Mouse (Mus musculus): ENCODE measurements at regions not wholly inside any gene's neighbourhood (a gene's known extent, or its start where the extent isn't known, plus 50 kb on each side); places are given as distances from the start of the nearest gene placed in this dataset.
"Not testable (repeated sequence)": the region's sequence is repeated elsewhere in the genome, so short reads cannot be mapped to it uniquely, and the experiment has no call there.

DNA sequence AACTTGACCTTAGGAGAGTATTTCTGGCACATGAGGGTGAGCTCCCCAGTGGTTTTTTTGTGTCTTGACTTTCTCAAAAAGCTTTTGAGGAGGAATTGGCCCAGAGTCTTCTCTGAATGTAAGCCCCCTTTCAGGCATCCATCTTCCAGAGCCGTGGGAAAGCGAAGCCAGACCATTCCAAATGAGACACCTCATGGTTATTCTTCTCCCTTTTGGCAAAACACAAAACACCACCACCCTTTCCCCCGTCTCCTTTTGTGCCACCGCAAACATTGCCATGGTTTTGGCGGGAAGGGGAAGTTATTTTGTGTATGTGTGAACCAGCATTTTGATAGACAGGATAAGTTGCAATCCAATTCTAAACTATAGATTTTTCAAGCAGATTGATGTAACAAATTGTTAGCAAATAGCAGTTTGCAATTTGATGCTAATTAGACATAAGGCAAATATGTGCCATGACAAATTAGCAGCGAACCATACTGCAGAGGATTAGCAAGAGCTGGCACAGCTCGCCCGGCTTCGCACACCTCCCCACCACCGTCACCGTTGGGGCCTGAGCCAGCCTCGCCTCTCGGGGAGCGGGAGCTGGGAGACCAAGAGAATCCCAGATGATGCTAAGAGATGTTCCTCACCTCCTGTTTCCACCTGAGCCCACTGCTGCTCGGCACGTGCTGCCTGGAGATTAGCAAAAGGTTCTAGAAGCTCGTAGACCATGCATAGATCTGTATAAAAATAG, 404.9 kb upstream of the Zfp507 start:
- ATAC-seq = no peak
- H3K9me3 ChIP-seq (replicated peaks) = no peaks in the 10 kb centered on the region
- H3K4me2 ChIP-seq = no peak overlapping the region
- H3K4me1 ChIP-seq = no peaks in the 10 kb centered on the region
- no peaks in the 10 kb centered on the region for H3K27me3 ChIP-seq (replicated peaks)
- H3K36me3 ChIP-seq = no peaks in the 10 kb centered on the region
- 78% methylated on average over 17 of the region's 17 CpGs for WGBS (ENCODE audit: insufficient replicate concordance)
- H3K9ac ChIP-seq = no peak overlapping the region
- H3K27ac ChIP-seq = no peak overlapping the region
- H3K4me3 ChIP-seq = no peak overlapping the region

DNA sequence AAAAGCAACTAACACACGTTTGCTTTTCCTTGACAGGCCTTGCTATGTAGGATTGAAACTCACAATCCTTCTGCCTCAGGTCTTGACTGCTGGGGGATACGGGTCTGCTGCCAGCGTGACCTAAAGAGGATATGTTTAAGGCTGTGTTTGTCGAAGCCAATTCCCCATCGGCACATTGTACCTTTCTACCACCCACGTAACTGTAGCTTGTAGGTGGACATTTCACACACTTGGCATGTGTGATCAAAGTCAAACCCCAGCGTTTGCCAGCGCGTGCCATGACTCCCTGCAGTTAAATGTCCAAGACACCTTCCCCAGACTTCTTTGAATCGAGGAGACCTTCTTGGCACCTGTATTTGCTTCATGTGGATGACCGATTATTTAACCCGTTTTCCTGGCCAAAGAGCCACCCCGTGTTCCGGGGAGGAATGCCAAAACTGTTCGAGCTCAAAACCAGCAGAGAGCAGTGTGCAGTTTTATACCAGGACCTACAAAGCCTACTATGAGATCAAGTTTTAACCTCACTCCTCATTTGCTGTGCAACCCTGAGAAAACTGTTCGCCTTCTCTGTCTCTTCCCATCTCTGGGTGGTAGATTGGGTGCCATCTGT, 395.4 kb upstream of the Zfp507 start:
- Histone ChIP-seq H3K27me3 (replicated peaks) (no peaks in the 10 kb centered on the region), H3K4me2 (no peak overlapping the region), H3K27ac (no peak overlapping the region), H3K9me3 (replicated peaks) (no peaks in the 10 kb centered on the region), H3K4me1 (no peaks in the 10 kb centered on the region), H3K4me3 (no peak overlapping the region), H3K9ac (no peak overlapping the region), H3K36me3 (no peaks in the 10 kb centered on the region)
- ATAC-seq = no peak
- 76% methylated on average over 16 of the region's 16 CpGs for WGBS (ENCODE audit: insufficient replicate concordance)

DNA sequence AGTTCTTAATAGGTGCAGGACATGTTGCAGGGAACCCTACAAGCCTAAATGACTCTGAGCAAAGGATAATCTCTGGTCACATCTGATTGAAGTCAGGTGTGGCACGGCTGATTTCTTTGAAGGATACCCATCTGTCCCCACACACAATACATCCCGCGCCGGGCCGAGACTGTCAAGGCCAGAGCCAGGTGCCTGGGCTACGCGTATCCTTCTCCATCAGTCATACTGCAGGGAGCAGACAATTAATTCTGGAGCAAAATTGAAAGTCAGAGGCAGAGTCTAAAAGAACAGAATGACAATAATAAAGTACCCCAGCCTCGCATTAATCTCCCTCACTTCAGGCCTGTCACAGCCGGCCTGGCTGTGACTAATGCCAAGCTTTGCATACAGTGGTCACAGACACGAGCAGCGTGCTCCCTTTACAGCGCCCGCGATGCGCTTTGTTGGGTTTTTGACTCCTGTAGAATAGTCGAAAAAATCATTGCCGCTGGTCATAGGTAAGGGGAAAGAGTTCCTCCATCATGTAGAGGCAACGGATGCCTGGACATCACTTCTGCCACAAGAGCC, 393.4 kb upstream of the Zfp507 start:
- Histone ChIP-seq H3K36me3 (no peaks in the 10 kb centered on the region), H3K27me3 (replicated peaks) (no peaks in the 10 kb centered on the region), H3K9ac (no peak overlapping the region), H3K4me3 (no peak overlapping the region), H3K4me1 (no peaks in the 10 kb centered on the region), H3K27ac (no peak overlapping the region), H3K4me2 (no peak overlapping the region), H3K9me3 (replicated peaks) (no peaks in the 10 kb centered on the region)
- WGBS (ENCODE audit: insufficient replicate concordance) = 78% methylated on average over 18 of the region's 18 CpGs
- no peak for ATAC-seq

DNA sequence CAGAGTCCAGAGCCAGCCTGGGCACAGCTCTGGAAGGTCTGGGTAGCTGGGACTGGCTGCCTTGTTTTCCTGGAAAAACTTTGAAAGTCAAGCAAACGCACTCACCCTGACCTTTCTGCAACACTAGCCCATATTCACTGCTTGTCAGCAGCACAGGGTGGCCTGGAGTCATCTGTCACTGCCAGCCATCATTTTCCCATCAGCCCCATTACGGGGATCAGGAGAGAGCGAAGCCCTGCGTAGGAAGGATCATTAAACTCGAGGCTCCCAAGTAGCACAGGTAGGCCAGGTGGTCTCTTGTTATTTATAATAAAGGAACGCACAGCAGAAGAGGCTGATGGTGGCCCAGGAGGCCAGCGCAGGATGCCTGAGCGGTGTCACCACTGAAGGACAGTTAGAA, 389.8 kb upstream of the Zfp507 start:
- Histone ChIP-seq H3K9me3 (replicated peaks) (no peaks in the 10 kb centered on the region), H3K4me2 (no peak overlapping the region), H3K9ac (no peak overlapping the region), H3K4me1 (no peaks in the 10 kb centered on the region), H3K27me3 (replicated peaks) (no peaks in the 10 kb centered on the region), H3K27ac (no peak overlapping the region), H3K4me3 (no peak overlapping the region), H3K36me3 (no peaks in the 10 kb centered on the region)
- WGBS (ENCODE audit: insufficient replicate concordance) = 74% methylated on average over 8 of the region's 8 CpGs
- no peak for ATAC-seq

DNA sequence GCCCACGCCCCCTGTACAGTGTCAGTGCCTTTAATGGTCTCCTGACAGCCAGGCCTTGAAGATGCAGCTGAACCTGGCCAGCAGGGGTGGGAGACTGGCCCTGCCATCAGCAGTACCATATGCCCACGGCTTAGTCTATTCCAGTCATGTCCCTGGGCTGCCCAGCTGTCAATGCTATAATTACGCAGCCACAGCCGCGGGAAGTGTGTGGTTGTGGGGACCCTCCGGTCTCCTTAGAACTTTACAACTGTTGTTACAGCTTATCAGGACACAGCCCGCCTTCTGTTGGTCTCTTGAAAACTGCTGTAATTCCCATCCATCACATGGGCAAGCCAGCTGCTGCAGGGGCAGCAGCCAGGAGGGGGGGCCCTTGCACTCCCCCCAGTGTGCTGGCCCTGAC, 375.1 kb upstream of the Zfp507 start:
- ATAC-seq = no peak
- Histone ChIP-seq H3K9ac (no peak overlapping the region), H3K36me3 (no peaks in the 10 kb centered on the region), H3K4me1 (no peaks in the 10 kb centered on the region), H3K4me3 (no peak overlapping the region), H3K27ac (no peak overlapping the region), H3K27me3 (replicated peaks) (no peaks in the 10 kb centered on the region), H3K4me2 (no peak overlapping the region), H3K9me3 (replicated peaks) (no peaks in the 10 kb centered on the region)
- WGBS (ENCODE audit: insufficient replicate concordance) = 60% methylated on average over 7 of the region's 7 CpGs

DNA sequence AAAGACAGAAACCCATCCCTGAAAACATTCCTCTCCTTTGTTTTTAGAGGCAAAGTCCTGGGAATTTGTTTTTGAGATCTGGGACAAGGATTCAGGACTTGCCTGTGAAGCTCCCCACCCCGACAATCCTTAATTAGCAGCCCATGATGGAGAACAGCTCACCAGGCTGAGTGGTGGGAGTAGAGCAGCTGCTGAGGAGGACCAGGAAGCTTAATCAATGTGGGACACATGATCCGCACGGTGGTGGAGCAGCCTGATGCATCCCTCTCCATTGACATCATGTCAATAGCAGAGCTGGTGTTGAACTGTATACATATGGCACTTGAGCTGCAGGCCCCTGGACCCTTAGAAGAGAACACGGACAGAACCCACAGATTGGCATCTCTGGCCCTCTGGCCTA, 372.5 kb upstream of the Zfp507 start:
- no peak for ATAC-seq
- no peaks in the 10 kb centered on the region for H3K9me3 ChIP-seq (replicated peaks)
- H3K27me3 ChIP-seq (replicated peaks) = no peaks in the 10 kb centered on the region

DNA sequence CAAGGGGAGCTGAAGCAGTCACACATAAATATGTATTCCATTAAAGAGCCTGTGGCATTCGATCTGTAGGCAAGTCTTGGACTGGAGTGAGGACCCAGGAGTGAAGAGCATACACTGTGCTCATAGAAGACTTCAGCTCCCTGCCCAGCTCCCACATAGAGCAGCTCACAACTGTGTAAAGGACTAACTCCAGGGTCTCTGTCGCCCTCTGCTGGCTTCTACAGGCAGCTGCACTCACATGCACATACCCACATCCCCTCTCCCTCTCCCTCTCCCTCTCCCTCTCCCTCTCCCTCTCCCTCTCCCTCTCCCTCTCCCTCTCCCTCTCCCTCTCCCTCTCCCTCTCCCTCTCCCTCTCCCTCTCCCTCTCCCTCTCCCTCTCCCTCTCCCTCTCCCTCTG, 369.7 kb upstream of the Zfp507 start:
- not testable (repeated sequence) for H3K9ac ChIP-seq; ATAC-seq; H3K27ac ChIP-seq; H3K9me3 ChIP-seq (replicated peaks); H3K4me3 ChIP-seq; H3K27me3 ChIP-seq (replicated peaks); H3K4me1 ChIP-seq; H3K4me2 ChIP-seq; H3K36me3 ChIP-seq
- 19% methylated on average over 2 of the region's 2 CpGs for WGBS (ENCODE audit: insufficient replicate concordance)

More for the DNA sequence above, 372.5 kb upstream of the Zfp507 start:
- no peak overlapping the region for H3K9ac ChIP-seq
- no peak overlapping the region for H3K4me3 ChIP-seq
- H3K36me3 ChIP-seq = no peaks in the 10 kb centered on the region
- no peaks in the 10 kb centered on the region for H3K4me1 ChIP-seq
- no peak overlapping the region for H3K4me2 ChIP-seq
- H3K27ac ChIP-seq = no peak overlapping the region
- 63% methylated on average over 4 of the region's 4 CpGs for WGBS (ENCODE audit: insufficient replicate concordance)

DNA sequence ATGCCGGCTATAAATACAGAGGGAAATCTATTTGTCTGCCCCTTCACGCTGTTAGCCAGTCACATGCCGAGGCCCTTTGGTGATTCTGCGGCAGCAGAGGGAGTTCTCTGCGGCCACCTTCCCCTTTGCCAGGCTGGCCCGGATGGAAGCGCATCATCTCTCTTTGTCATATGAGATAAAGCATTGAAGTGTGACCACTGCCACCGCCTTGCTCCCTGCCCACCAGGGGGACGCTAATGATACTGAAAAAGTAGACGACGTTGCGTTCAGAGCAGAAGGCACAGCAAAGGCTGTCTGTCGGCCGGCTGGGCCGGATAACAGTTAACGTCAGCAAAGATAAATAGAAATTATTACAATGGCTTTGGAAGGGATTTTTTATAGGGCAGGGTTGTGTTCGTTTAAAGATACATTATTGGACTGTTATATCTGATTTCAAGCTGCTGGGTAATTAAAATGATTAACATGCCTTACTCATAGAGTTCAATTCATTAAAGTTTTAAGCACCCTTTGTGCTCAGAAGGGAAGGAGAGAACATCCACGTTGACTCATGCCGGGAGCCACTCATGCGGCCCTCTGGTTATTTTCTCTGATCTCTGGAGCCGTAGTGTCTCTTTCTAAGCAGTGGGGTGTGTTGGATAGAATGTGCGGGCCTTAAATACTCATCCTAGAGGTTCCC, 354.6 kb upstream of the Zfp507 start:
- H3K4me2 ChIP-seq = no peak overlapping the region
- WGBS (ENCODE audit: insufficient replicate concordance) = 66% methylated on average over 22 of the region's 22 CpGs

DNA sequence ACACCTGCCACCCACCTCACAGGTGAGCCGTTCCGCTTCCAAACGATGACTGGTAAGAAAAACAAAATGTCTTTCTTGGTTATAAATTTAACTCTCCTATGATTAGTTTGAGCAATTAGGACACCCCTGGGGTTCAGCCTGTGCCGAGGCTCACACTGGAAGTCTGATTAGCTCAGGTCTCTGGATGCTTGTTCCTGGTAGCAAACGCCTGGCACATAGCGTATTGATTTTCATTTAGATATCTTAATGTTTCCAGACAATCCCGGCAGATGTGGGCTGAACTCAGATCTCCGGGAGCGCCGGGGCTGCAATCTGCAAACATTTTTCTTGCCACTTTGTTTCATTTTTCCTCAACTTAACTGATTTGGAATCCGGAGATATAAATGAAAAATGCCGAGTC, 353.8 kb upstream of the Zfp507 start:
- Histone ChIP-seq H3K27me3 (replicated peaks) (no peaks in the 10 kb centered on the region), H3K4me3 (no peak overlapping the region), H3K9me3 (replicated peaks) (no peaks in the 10 kb centered on the region), H3K4me1 (0 out of 2 replicates have a peak, but pooled peaks cover 5% of the 10 kb centered on the region), H3K9ac (no peak overlapping the region), H3K36me3 (no peaks in the 10 kb centered on the region), H3K4me2 (no peak overlapping the region), H3K27ac (no peak overlapping the region)
- WGBS (ENCODE audit: insufficient replicate concordance) = 76% methylated on average over 12 of the region's 12 CpGs
- no peak for ATAC-seq

More for the DNA sequence above, 354.6 kb upstream of the Zfp507 start:
- no peak overlapping the region for H3K4me3 ChIP-seq
- H3K4me1 ChIP-seq = no peaks in the 10 kb centered on the region
- no peaks in the 10 kb centered on the region for H3K27me3 ChIP-seq (replicated peaks)
- H3K9me3 ChIP-seq (replicated peaks) = no peaks in the 10 kb centered on the region
- no peak overlapping the region for H3K27ac ChIP-seq
- H3K36me3 ChIP-seq = no peaks in the 10 kb centered on the region
- ATAC-seq = no peak
- no peak overlapping the region for H3K9ac ChIP-seq

DNA sequence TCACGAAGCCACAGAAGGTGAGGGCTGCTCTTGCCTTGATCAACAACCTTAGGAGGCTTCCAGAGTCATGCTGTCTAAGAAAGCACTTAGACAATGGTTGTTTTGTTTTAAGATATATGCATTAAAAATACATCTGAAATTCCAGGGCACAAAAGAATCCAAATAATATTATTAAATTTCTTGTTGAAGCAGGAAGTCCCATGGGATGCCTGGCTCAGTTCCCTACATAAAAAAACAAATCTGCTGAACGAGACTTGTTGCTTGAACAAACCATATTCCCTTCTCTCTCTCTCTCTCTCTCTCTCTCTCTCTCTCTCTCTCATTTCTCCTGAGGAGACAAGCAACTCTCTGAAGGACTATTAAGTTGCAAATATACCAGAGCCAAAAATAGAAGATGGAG, 352.8 kb upstream of the Zfp507 start:
- 57% methylated on average over 2 of the region's 2 CpGs for WGBS (ENCODE audit: insufficient replicate concordance)
- Histone ChIP-seq H3K4me1 (0 out of 2 replicates have a peak, but pooled peaks cover 6% of the 10 kb centered on the region), H3K4me3 (no peak overlapping the region), H3K27ac (no peak overlapping the region), H3K9me3 (replicated peaks) (no peaks in the 10 kb centered on the region), H3K9ac (no peak overlapping the region), H3K4me2 (no peak overlapping the region), H3K36me3 (no peaks in the 10 kb centered on the region), H3K27me3 (replicated peaks) (no peaks in the 10 kb centered on the region)
- ATAC-seq = no peak

DNA sequence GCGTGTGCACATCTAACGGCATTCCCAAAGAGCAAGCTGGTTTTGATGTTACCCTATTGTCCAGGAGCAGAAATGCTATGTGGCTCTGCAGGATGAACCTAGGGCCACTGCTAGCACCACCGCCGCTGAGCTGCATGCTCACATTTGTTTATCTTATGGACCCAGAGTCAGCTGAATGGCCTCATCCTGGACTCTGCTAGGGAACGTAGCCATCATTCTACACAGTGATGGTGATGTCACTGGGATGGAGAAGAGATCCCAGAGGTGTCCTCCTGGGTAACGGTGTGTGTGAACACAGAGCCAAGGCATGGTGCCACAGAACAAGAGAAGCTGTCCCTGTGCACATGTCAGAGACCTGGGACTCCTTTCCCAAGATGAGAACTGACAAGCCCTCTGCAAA, 352.4 kb upstream of the Zfp507 start:
- no peaks in the 10 kb centered on the region for H3K27me3 ChIP-seq (replicated peaks)
- H3K4me1 ChIP-seq = 0 out of 2 replicates have a peak, but pooled peaks cover 6% of the 10 kb centered on the region
- H3K4me2 ChIP-seq = no peak overlapping the region
- WGBS (ENCODE audit: insufficient replicate concordance) = 71% methylated on average over 6 of the region's 6 CpGs
- no peak for ATAC-seq
- H3K4me3 ChIP-seq = no peak overlapping the region
- H3K9ac ChIP-seq = no peak overlapping the region
- H3K36me3 ChIP-seq = no peaks in the 10 kb centered on the region
- no peak overlapping the region for H3K27ac ChIP-seq
- no peaks in the 10 kb centered on the region for H3K9me3 ChIP-seq (replicated peaks)

DNA sequence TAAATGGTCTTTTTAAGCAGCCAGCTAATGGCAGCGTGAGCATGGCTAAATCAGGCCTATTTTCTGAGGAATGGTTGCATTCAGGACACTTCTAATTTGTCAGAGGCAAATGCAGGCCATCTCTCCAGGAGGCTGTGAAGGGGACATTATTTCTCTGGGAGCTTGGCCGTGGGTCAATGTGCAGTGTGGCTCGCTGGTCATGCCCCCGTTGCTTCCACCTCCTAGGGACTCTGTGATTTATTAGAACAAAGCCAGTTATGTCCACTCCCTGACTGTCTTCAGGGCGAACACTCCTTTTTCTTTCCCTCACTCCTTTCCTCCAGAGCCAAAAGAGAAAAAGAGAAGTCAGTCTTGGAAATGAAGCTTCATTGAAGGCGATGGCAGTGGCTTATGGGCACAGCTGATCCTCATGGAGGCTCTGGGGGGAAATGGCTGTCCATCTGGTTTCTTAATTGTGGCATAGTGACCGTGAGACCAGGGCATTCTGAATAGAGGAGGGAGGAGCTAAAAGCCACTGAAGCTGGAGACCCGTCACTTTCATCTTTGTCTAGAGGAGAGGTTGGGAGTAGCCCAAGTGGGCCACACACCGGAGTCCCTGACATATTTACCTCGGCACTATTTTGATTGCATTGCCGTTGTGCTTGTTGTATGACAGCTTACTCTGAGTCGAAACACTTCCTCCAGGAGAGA, 348.2 kb upstream of the Zfp507 start:
- no peak overlapping the region for H3K27ac ChIP-seq
- WGBS (ENCODE audit: insufficient replicate concordance) = 48% methylated on average over 12 of the region's 12 CpGs
- H3K9ac ChIP-seq = no peak overlapping the region
- H3K4me3 ChIP-seq = no peak overlapping the region
- 0 out of 2 replicates have a peak, but pooled peaks cover 6% of the 10 kb centered on the region for H3K4me1 ChIP-seq
- ATAC-seq = no peak
- no peaks in the 10 kb centered on the region for H3K27me3 ChIP-seq (replicated peaks)
- no peaks in the 10 kb centered on the region for H3K9me3 ChIP-seq (replicated peaks)
- no peaks in the 10 kb centered on the region for H3K36me3 ChIP-seq
- no peak overlapping the region for H3K4me2 ChIP-seq
